Mouse (Mus musculus) limb, embryonic 14.5 days (tissue): Measurements from ENCODE around the gene Stam. TPM values are rescaled to one million over a fixed set of nuclear protein-coding genes. Genes with fewer than 3 reads are reported as not detected.
A peak's percentile ranks its signal among the peaks of the same experiment; 100 is the strongest.

Source experiments
- ATAC-seq: fragments of 200-750 bp; cut with Nextera tagmentation; 2 replicates; pipeline ENCODE4 v1.8.0; 2017; ENCODE audit warnings: low read depth, moderate number of reproducible peaks, moderate TSS enrichment; ENCODE audit not compliant: low FRiP score
- DNase-seq: peaks from one replicate; pipeline ENCODE4 v3.0.0-alpha.2; 2015; ENCODE audit warnings: low spot score
- H3K27ac ChIP-seq: fragments of 300-500 bp; sonication (generic); replicated peaks from 2 replicates; pipeline ENCODE4 v1.5.1; 2014; ENCODE audit warnings: low read depth, mild to moderate bottlenecking, low read length, moderate library complexity, mixed read lengths
- H3K27me3 ChIP-seq: fragments of 300-500 bp; sonication (generic); 2 replicates; pipeline ENCODE4 v1.6.1; 2014; ENCODE audit warnings: low read length, mixed read lengths; ENCODE audit not compliant: control insufficient read depth, insufficient read depth
- H3K36me3 ChIP-seq: fragments of 300-500 bp; sonication (generic); 2 replicates; pipeline ENCODE4 v1.6.1; 2014; ENCODE audit warnings: mild to moderate bottlenecking, low read length, moderate library complexity, mixed read lengths; ENCODE audit not compliant: control insufficient read depth, insufficient read depth
- H3K4me1 ChIP-seq: fragments of 300-500 bp; sonication (generic); 2 replicates; pipeline ENCODE4 v1.6.1; 2014; ENCODE audit warnings: antibody characterized with exemption, low read length, mixed read lengths; ENCODE audit not compliant: control insufficient read depth, insufficient read depth
- H3K4me2 ChIP-seq: fragments of 300-500 bp; sonication (generic); replicated peaks from 2 replicates; pipeline ENCODE4 v1.6.1; 2014; ENCODE audit warnings: low read depth, mild to moderate bottlenecking, low read length, moderate library complexity; ENCODE audit not compliant: severe bottlenecking
- H3K4me3 ChIP-seq: fragments of 300-500 bp; sonication (generic); replicated peaks from 2 replicates; pipeline ENCODE4 v1.5.1; 2014; ENCODE audit warnings: low read length
- H3K9ac ChIP-seq: fragments of 300-500 bp; sonication (generic); 2 replicates; pipeline ENCODE4 v1.6.1; 2014; ENCODE audit warnings: mild to moderate bottlenecking, low read depth, low read length, moderate library complexity; ENCODE audit not compliant: severe bottlenecking
- H3K9me3 ChIP-seq: fragments of 300-500 bp; sonication (generic); 2 replicates; pipeline ENCODE4 v1.6.1; 2016; ENCODE audit warnings: low read length; ENCODE audit not compliant: control insufficient read depth
- POLR2A ChIP-seq: fragments of 200-500 bp; IDR thresholded peaks from 2 replicates; pipeline ENCODE4 v1.8.0; 2012; ENCODE audit warnings: inconsistent platforms, mild to moderate bottlenecking, moderate library complexity, borderline replicate concordance; ENCODE audit not compliant: insufficient read depth, insufficient read length; ENCODE audit errors: extremely low read depth
- WGBS: fragments of 180-500 bp; shearing (Covaris S2); extraction: QIAGEN DNeasy Blood & Tissue Kit; methylation state at CpG from one replicate; pipeline ENCODE4 v1.1.7; 2014; 5-methylcytosine and 5-hydroxymethylcytosine counted together
- polyA plus RNA-seq, 2 experiments: library from polyadenylated mRNA; depleted of rRNA in 1 of 2; stranded (reverse) in 1 of 2; unstranded in 1 of 2; fragments of >200 nt; fragmentation: Nextera tagmentation in 1 of 2; extraction: Ambion mirVana in 1 of 2; gene quantifications; 2 replicates each; pipeline versions ENCODE4 v1.2.1 to v1.2.3; 2012 to 2014

Gene Stam
- polyA plus RNA-seq, 2 experiments = 48.6 to 67.9 TPM

- no peak for DNase-seq
- H3K9ac ChIP-seq = no peak overlapping the region
- H3K4me2 ChIP-seq = no peak overlapping the region
- no peaks in the 10 kb centered on the region for H3K9me3 ChIP-seq
- H3K36me3 ChIP-seq = peaks cover 56% of the 10 kb centered on the region
- no peaks in the 10 kb centered on the region for H3K4me1 ChIP-seq
- H3K27ac ChIP-seq = no peak overlapping the region
- no peak for TF ChIP-seq POLR2A
- H3K27me3 ChIP-seq = no peaks in the 10 kb centered on the region
- 86% methylated on average over 6 of the region's 6 CpGs for WGBS
- no peak overlapping the region for H3K4me3 ChIP-seq
- ATAC-seq = no peak
These were observed 65.7 kb downstream of the Stam start for GRCm38 (mm10) chr2:14139590-14139989.

DNA sequence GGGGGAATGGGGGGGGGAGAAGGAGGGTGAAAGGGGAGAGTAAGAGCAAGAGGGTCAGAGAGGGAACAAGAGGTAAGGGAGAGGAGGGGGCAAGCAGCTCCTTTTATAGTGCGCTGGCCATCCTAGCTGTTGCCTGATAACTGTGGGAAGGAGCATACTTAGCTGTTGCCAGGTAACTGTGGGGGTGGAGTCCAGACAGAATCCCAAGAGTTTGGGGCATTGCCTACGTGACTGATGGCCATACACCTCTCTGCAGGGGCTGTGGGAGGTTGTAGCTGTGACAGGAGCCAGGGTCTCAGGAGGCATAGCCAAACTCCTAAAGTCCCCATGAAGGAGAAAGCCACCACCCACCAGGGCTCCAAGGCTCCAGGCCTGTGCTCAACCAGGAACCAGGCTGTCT is 66.1 kb downstream of the Stam start:
- Histone ChIP-seq H3K4me2 (no peak overlapping the region), H3K4me1 (no peaks in the 10 kb centered on the region), H3K4me3 (no peak overlapping the region), H3K9ac (no peak overlapping the region), H3K36me3 (peaks cover 60% of the 10 kb centered on the region), H3K27ac (no peak overlapping the region), H3K27me3 (no peaks in the 10 kb centered on the region), H3K9me3 (no peaks in the 10 kb centered on the region)
- WGBS = 82% methylated on average over 2 of the region's 2 CpGs
- DNase-seq (no peak), ATAC-seq (no peak)
- no peak for TF ChIP-seq POLR2A

DNA sequence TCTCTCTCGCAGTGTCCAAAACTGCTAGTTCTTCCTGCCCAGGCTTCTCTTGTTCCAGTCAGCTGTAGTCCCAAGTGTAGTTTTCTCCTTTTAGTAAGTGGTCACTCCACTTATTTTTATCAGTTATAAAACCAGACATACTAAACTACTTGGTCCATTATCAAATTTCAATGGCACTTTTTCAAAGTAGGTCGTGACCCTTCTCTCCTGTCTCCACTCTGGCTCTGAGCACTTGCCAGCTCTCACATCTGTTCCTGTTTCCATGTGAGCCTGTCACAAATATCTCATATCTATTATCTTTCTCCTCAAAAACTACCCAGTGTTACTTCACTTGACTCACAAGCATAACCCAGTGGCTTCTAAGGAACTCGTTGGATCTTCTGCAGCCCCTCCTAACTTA is 71.4 kb downstream of the Stam start:
- no peak overlapping the region for H3K27ac ChIP-seq
- DNase-seq = peak; percentile 46
- no peak for ATAC-seq
- TF ChIP-seq POLR2A = no peak
- H3K4me2 ChIP-seq = no peak overlapping the region
- H3K27me3 ChIP-seq = no peaks in the 10 kb centered on the region
- no peaks in the 10 kb centered on the region for H3K9me3 ChIP-seq
- 54% methylated on average over 3 of the region's 3 CpGs for WGBS
- no peak overlapping the region for H3K9ac ChIP-seq
- no peaks in the 10 kb centered on the region for H3K4me1 ChIP-seq
- no peak overlapping the region for H3K4me3 ChIP-seq
- peaks cover 56% of the 10 kb centered on the region for H3K36me3 ChIP-seq

DNA sequence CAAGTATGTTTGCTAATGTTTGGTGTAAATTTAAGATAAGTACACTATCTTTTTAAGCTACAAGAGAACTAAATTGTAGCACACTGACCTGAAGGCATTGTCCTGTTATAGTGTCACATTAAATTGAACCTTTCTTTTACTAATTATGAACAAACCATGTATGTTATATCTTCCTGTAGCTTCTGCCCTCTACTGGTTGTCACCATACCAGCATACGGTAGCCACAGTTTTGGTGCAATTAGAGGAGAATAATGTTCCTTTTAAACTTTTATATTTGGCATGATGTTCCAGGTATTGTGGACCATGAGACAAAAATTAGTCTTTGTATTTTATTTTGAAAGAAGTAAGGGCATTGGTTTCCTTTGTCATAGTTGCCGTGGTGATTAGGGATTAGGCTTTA is 73.0 kb downstream of the Stam start:
- no peak overlapping the region for H3K4me2 ChIP-seq

GRCm38 (mm10) chr2:14150829-14151228 is 76.9 kb downstream of the Stam start:
- ATAC-seq (no peak), DNase-seq (no peak)
- Histone ChIP-seq H3K4me1 (no peaks in the 10 kb centered on the region), H3K9me3 (no peaks in the 10 kb centered on the region), H3K36me3 (peaks cover 24% of the 10 kb centered on the region), H3K9ac (no peak overlapping the region), H3K27me3 (no peaks in the 10 kb centered on the region), H3K27ac (no peak overlapping the region), H3K4me3 (no peak overlapping the region), H3K4me2 (no peak overlapping the region)
- 96% methylated on average over 2 of the region's 2 CpGs for WGBS
- TF ChIP-seq POLR2A = no peak

More for the DNA sequence above, 73.0 kb downstream of the Stam start:
- no peak overlapping the region for H3K27ac ChIP-seq
- no peak for ATAC-seq
- 94% methylated on average over 2 of the region's 2 CpGs for WGBS
- no peak overlapping the region for H3K4me3 ChIP-seq
- no peaks in the 10 kb centered on the region for H3K27me3 ChIP-seq
- no peaks in the 10 kb centered on the region for H3K4me1 ChIP-seq
- no peak for DNase-seq
- no peak overlapping the region for H3K9ac ChIP-seq
- H3K36me3 ChIP-seq = peaks cover 48% of the 10 kb centered on the region
- no peak for TF ChIP-seq POLR2A
- H3K9me3 ChIP-seq = no peaks in the 10 kb centered on the region

DNA sequence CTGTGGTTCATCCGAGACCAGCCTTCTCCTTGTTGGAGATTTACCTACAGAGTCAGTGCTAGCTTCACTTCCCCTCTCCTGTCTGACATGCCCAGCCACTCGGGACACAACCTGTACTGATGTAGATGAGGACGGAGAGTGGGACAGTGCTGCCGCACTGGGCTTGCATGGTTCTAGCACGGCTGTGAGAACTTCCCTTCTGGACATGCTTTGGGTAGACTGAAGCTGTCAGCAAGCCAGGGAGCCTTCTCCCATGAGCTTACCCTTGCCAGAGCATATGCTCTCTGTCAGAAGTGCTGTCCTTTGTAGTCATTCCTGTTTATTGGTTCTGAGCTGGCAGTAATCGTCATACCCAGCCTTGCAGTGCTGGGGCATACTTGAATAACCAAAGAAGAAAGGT is 78.0 kb downstream of the Stam start:
- Histone ChIP-seq H3K4me3 (no peak overlapping the region), H3K9ac (no peak overlapping the region), H3K4me1 (no peaks in the 10 kb centered on the region), H3K27ac (no peak overlapping the region), H3K27me3 (no peaks in the 10 kb centered on the region), H3K9me3 (no peaks in the 10 kb centered on the region), H3K36me3 (peaks cover 16% of the 10 kb centered on the region), H3K4me2 (no peak overlapping the region)
- TF ChIP-seq POLR2A = no peak
- 87% methylated on average over 6 of the region's 6 CpGs for WGBS
- no peak for ATAC-seq
- no peak for DNase-seq
